Mouse (Mus musculus) c-Kit-positive CD71-positive TER-119-positive erythroid progenitor cells, embryonic 14.5 days (primary cell): ENCODE results near the gene Epas1.

Source experiments
- DNase-seq: peaks from one replicate; pipeline ENCODE4 v3.0.0-alpha.2; 2013; ENCODE audit warnings: low spot score

Gene Epas1

DNA sequence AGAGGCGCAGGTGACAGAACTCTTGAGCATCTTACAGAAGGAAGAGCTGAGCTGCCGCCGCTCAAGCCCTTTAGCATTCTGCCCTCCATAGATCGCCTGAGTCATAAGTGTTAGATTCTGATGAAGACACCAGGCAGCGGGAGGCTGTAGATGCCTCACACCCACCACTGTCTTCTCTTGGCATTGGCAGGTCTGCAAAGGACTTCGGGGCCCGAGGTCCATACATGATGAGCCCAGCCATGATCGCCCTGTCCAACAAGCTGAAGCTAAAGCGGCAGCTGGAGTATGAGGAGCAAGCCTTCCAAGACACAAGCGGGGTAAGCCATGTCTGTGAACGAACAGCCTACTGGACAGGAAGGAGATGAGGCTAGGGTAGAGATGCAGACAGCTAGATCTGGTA lies 75.0 kb downstream of the Epas1 start:
- DNase-seq = no peak

DNA sequence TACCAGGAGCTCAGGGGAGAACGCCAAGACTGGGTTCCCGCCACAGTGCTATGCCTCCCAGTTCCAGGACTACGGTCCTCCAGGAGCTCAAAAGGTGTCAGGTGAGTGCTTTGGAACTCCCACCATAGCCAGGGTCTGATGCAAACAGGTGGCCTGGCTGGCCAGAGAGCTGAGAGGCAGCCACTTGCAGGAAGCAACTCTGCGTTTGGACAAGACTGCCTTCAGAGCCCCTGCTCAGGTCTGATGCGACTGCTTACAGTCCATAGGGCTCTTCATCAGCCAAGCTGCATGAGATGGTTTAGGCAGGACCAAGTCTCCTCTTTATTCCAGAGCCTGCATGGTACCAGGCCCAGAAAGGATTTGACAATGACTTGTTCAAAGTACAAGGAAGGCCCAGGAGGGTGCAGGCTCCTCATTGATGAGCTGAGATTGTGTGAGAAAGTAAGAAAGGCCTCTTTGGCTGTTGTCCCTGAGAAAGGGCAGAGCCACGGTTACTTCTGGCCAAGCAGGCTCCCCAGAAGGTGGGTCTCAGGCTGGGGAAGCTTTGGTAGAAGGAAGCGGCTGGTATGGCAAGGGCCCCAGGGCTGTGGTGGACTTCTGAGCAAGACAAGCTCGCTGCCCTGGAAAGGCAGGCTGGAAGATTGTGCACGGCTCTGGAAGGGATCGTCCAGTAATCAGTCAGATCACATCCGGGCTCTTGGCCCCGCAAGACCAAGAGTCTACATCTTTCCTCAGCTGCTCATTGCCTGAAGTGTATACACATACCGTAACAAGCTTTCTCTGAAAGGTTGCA lies 76.1 kb downstream of the Epas1 start:
- no peak for DNase-seq

DNA sequence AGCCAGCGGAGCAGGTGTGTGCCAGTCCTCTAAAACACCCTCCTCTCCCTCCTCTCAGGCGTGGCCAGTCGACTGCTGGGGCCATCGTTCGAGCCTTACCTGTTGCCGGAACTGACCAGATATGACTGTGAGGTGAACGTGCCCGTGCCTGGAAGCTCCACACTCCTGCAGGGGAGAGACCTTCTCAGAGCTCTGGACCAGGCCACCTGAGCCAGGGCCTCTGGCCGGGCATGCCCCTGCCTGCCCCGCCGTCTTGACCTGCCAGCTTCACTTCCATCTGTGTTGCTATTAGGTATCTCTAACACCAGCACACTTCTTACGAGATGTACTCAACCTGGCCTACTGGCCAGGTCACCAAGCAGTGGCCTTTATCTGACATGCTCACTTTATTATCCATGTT lies 77.4 kb downstream of the Epas1 start:
- DNase-seq = no peak

DNA sequence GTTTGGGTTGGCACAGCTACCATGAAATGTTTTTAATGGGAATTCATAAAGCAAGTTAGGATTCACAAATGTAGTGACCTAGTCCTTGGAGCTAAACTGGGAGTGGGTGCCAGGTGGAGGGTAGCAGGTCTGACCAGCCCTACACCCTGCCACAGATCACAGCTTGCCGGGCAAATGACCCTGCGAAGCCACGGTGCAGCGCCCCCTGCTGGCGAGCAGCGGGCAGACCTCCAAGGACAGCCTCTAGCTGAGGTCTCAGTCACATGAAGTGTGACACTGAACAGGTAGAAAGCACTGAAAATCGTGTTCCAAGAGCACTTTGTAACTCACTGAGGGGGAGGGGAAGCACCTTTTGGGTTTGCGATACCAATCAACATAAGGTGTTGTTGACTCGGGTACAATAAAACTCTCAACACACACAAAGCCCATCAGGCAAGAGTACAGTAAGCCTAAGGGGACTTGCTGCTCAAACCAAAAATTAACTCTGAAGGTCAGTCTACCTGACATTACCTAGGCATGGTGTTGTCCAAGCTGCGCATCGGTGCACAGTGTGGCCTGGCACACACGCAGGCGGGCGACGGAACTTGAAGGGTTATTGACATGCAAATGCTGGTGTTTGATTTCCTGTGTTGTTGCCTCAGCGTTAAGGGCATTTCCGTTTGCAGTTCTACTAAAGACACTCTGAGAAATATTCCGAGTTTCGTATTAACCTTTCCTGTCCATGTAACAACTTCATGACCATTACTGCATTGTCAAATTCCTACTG lies 79.2 kb downstream of the Epas1 start:
- DNase-seq = no peak

DNA sequence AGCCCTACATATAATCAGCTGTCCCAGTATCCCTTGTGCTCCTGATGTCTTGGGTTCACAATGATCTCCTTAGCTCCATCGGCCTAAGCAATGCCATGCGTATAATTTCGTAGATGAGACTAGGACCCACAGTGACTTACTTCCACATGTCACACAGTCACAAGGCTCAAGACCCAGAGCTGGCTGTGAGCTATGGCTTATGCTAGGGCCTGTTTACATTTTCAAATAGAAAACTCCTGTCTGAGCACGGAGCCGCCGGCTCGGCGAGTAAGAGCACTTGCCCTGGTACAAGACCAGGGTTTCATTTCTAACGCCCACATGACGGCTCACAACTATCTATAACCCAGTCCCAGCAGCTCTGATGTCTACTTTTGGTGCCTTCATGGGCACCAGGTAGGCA lies 80.4 kb downstream of the Epas1 start:
- no peak for DNase-seq

DNA sequence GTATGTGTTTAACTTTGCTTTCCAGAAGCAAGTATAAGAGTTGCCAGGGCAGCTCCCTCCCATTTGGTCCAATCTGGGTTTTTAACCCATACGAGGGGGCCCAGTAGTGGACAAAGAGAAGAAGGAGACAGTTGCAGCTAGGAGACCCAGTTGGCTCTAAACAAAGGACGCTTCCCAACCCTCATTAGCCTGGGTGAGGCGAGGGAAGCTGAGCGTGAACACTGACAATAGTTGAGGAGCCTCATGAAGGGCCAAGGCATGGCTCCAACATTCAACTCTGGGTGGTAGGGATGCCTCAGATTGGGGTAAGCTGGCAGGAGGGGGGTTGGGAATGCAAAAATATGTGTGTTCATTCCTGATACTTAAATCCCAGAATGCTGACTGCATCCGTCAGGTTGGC lies 85.8 kb downstream of the Epas1 start:
- DNase-seq = no peak

DNA sequence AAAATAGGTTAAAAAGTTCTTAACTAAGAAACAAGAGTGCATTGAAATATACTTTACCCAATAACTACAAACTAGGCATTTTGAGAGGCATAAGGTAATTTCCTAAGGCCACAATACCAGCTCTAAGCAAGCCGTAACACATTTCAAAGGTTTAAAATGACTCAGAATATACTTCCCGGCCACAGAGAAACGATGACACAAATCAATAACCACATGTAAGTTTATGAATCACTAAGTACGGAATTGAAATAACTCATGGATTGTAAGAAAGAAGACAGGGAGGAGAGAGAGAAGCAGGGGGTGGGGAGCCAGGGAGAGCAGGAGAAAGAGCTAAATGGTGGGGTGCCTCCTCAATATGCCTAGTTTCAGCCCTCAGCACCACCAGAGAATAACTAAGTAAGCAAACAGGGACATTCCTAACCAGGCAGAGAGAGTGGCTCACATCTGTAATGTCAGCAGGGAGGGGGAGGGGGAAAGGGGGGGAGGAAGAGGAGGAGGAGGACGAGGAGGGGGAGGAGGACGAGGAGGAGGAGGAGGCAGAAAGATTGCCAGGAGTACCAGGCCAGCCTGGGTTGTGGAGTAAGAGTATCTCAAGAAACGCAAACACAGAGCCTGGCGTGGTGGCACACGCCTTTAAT lies 97.3 kb downstream of the Epas1 start:
- no peak for DNase-seq

DNA sequence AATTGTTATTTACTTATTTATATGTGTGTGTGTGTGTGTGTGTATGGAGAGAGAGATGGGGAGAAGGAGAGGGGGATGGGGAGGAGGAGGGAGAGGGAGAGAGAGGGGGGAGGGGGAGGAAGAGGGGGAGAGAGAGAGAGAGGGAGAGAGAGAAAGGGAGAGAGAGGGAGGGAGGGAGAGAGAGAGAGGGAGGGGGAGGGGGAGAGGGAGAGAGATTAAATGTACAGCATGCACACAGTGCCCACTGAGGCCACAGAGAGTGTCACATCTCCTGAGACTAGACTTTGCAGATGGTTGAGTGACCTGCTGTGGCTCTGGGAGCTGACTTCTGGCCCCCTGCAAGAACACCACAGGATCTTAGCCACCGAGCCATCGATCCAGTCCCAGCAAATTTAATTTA lies 98.3 kb downstream of the Epas1 start:
- DNase-seq = no peak

DNA sequence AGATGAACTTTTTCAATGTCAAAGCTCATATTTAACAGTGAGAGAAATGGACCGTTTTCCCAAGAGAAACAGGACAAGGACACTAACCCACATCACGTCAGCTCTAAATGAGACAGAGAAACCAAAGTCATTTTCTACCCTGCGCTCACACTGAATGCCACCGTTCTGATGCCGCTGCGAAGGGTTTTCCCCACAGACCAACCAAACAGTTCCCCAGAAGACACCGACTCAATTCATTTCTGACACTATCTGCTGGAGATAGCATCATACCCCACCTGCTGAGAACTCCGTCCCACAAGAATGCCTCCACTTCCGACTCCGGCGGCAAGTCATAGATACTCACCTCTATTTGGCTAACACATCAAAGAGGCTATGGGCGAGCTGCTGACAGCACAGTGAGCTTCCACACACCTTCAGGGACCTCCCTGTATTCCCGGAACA lies 99.1 kb downstream of the Epas1 start:
- DNase-seq = no peak

DNA sequence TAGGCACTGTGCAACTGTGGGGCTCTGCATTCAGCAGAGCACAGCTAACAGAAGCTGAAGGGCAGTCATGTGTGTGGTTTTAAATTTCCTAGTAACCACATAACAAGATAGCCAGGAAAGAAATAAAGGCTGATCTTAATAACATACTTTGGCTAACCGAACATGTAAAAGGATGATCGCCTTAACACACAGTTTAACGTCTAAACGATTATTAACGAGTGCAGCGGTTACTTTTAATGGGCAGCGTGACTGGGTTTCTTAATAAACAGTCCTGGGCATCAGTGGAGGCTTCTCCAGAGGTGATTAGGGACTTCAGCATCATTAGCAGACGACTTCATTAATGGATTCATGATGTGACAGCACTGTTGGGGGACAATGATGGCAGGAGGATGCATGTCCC lies 117.1 kb downstream of the Epas1 start:
- DNase-seq = no peak

DNA sequence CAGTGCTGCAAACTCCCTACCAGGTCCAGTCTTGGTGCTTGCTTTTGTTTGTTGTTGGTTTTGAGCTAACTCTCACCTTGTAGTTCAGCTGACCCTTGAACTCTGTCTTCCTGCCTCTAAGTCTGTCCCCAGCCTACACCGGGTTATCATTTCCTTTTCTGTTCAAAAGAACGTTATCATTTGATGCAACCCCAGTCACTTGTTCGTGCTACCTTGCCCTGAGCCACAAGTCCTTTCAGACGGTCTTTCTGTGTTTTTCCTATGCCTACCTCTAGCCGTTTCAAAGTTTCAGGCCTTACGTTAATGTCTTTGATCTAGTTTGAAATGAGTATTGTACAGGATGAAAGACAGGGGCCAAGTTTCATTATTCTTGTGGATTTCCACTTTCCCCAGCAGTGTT lies 119.1 kb downstream of the Epas1 start:
- DNase-seq = no peak

DNA sequence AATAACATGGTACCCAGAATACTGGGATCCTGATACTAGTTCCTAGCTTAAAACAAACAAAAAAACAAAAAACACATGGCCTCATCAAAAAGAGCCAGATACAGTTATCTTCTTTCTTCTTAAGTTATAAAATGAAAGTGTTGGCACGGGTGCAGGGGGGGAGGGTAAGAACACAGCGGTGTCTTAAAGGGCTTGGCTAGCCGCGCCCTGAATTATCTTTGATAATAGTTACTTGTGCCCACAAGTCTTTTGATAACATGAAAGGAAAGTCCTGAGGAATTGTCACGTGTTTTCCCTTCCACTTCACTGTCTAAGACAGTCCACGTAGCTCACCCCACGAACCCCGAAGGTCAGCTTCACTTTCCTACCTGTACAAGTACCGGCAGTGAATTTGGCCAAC lies 123.4 kb downstream of the Epas1 start:
- DNase-seq = no peak

DNA sequence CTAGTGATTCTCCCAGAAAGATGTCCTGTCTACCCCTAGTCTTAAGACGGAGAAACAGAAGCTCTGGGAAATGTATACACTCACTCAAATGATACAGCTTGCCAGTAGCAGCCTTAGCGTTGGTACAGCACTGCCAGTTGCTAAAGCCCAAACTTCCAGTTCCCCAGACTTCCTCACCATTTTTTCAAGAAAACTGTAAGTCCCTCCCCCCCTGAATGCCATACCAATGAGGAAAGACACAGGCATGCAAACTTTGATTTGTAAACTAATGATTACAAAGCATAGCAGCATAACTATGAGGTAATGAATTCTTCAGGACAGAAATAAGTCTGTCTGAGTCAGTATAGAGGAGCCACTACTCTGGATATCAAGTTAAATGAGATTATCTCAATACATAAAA lies 124.2 kb downstream of the Epas1 start:
- no peak for DNase-seq

DNA sequence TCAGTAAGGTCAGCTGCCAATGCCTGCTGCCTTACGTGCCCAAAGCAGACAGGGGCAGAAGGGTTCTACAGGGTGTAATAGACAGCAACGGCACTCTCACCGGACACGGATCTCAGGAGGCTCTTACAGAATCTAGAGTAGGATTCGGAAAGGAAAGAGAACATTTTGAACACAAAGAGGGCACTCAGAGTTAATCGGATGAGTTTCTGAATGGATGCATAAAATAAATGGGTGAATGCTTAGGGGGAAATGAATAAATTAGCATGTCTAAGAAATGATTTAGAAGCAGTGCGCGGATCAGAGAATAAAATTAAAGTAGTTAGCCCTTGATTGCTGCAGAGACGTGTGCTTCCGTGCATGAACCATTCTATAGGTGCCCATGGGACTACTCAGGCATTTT lies 126.6 kb downstream of the Epas1 start:
- no peak for DNase-seq

DNA sequence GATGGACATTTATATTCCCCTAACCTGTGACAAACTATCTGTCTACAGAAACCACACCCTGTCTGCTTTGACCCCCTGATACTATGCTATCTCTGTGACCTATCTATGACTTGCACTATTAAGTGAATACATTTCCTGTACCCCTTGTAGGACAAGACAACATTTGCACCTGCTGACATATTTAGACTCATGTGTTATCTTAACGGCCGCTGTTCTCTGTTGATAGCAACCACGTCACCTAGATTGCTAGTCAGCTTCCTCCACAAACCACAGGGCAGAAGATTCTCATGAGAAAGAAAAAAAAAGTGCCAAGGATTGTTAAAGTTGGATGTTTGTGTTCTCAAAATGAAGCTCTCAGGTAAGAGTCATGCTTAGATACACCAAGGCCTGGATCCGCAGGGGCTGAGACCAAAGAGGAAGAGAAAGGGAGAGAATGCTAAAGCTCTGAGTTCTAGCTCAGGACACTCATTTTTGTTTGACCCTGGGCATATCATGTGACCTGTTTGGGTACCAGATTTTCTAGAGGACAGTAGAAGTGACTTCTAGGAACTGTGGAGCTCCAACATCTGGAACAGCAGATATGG lies 127.1 kb downstream of the Epas1 start:
- DNase-seq = no peak
